Mouse (Mus musculus): ENCODE data around the gene Gm44503.

- TF ChIP-seq CTCF (IDR thresholded peaks at IDR 0.05; ENCODE audit: low read depth, low read length) (no peak), POLR2A (IDR thresholded peaks at IDR 0.05; ENCODE audit: borderline replicate concordance, low read depth, low read length) (no peak)
Observed at GRCm38 (mm10) chr9:73047906-73048305, 89.3 kb downstream of the Gm44503 start.
